Mouse (Mus musculus) heart, embryonic 11.5 days (tissue): ENCODE results near the gene Ube2e3. TPM values are rescaled to one million over a fixed set of nuclear protein-coding genes. Genes with fewer than 3 reads are reported as not detected.
A peak's percentile ranks its signal among the peaks of the same experiment; 100 is the strongest.

Source experiments
- ATAC-seq: fragments of 200-750 bp; cut with Nextera tagmentation; replicated peaks from 2 replicates; pipeline ENCODE4 v1.8.0; 2017; ENCODE audit warnings: moderate library complexity; ENCODE audit not compliant: insufficient number of reproducible peaks, low FRiP score, low TSS enrichment
- H3K27ac ChIP-seq: fragments of 300-500 bp; sonication (generic); 2 replicates; pipeline ENCODE4 v1.5.1; 2014; ENCODE audit warnings: mild to moderate bottlenecking, low read depth, low read length
- H3K27me3 ChIP-seq: fragments of 300-500 bp; sonication (generic); 2 replicates; pipeline ENCODE4 v1.6.1; 2014; ENCODE audit warnings: mild to moderate bottlenecking, low read length, mixed read lengths; ENCODE audit not compliant: control insufficient read depth, insufficient read depth
- H3K36me3 ChIP-seq: fragments of 300-500 bp; sonication (generic); 2 replicates; pipeline ENCODE4 v1.6.1; 2014; ENCODE audit warnings: mild to moderate bottlenecking, low read length, moderate library complexity, mixed read lengths; ENCODE audit not compliant: control insufficient read depth, insufficient read depth
- H3K4me1 ChIP-seq: fragments of 300-500 bp; sonication (generic); 2 replicates; pipeline ENCODE4 v1.6.1; 2014; ENCODE audit warnings: low read length; ENCODE audit not compliant: control insufficient read depth, insufficient read depth
- H3K4me2 ChIP-seq: fragments of 300-500 bp; sonication (generic); 2 replicates; pipeline ENCODE4 v1.6.1; 2014; ENCODE audit warnings: mild to moderate bottlenecking, moderate library complexity
- H3K4me3 ChIP-seq: fragments of 300-500 bp; sonication (generic); 2 replicates; pipeline ENCODE4 v1.5.1; 2014; ENCODE audit warnings: low read depth, low read length
- H3K9ac ChIP-seq: fragments of 300-500 bp; sonication (generic); 2 replicates; pipeline ENCODE4 v1.6.1; 2014; ENCODE audit warnings: mild to moderate bottlenecking, low read depth, low read length, moderate library complexity
- H3K9me3 ChIP-seq: fragments of 300-500 bp; sonication (generic); replicated peaks from 2 replicates; pipeline ENCODE4 v1.6.1; 2016; ENCODE audit warnings: low read length; ENCODE audit not compliant: control insufficient read depth
- WGBS: fragments of 180-500 bp; shearing (Covaris S2); extraction: QIAGEN DNeasy Blood & Tissue Kit; methylation state at CpG from one replicate; pipeline ENCODE4 v1.1.7; 2014; ENCODE audit not compliant: insufficient replicate concordance; 5-methylcytosine and 5-hydroxymethylcytosine counted together
- polyA plus RNA-seq: library from polyadenylated mRNA; unstranded; fragments of >200 nt; fragmentation: Nextera tagmentation; extraction: Ambion mirVana; gene quantifications from 2 replicates; pipeline ENCODE4 v1.2.1, GENCODE M21; 2014

The Ube2e3 gene
- polyA plus RNA-seq, 1 experiment from 2014 or later: 131 TPM

DNA sequence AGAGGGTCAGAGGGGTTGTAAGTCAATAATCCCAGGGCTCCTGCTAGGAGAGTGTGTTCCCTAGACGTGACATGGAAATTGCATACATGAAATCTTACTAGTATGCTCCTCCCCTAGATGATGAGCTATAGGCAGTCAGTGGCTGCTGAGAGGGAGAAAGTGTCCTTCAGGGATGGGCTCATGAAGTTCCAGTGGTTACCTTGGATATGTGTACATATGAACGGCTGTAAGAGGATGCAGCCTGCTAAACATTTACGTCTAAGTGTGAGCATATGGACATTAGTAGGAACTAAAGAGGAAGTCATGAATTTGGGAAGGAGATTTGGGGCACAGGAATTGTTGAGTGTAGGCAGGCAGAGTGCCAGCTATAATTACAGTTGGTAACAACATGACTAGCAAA, 38.0 kb downstream of the Ube2e3 start:
- H3K9ac ChIP-seq: no peak overlapping the region
- ATAC-seq: no peak
- H3K27ac ChIP-seq: no peak overlapping the region
- no peaks in the 10 kb centered on the region for H3K9me3 ChIP-seq
- 58% methylated on average over 3 of the region's 3 CpGs for WGBS
- peaks cover 10% of the 10 kb centered on the region for H3K4me1 ChIP-seq
- H3K27me3 ChIP-seq: no peaks in the 10 kb centered on the region
- H3K4me2 ChIP-seq: no peak overlapping the region
- H3K36me3 ChIP-seq: no peaks in the 10 kb centered on the region
- H3K4me3 ChIP-seq: no peak overlapping the region

DNA sequence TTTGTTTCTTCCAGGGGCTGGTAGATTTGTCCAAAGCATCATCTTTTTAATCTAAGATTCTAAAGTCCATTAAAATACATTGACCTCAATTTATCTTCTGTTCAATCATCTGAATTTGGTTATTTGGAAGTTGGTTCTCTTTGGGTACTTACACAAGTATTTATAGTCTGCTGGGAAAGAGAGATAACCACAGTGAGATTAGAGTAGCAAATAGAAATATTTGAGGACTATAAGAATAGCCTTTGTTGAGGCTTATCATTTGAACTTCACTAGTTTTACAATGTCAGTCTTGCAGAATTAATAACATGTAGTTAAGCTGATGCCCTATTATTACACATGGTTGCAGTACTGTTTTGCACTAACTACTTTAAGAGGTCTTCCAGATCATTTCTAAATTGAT, 43.6 kb downstream of the Ube2e3 start:
- Histone ChIP-seq H3K9ac (no peak overlapping the region), H3K36me3 (no peaks in the 10 kb centered on the region), H3K4me3 (no peak overlapping the region), H3K4me1 (peaks cover 7% of the 10 kb centered on the region), H3K9me3 (no peaks in the 10 kb centered on the region), H3K27ac (no peak overlapping the region), H3K4me2 (no peak overlapping the region), H3K27me3 (no peaks in the 10 kb centered on the region)
- ATAC-seq: no peak

DNA sequence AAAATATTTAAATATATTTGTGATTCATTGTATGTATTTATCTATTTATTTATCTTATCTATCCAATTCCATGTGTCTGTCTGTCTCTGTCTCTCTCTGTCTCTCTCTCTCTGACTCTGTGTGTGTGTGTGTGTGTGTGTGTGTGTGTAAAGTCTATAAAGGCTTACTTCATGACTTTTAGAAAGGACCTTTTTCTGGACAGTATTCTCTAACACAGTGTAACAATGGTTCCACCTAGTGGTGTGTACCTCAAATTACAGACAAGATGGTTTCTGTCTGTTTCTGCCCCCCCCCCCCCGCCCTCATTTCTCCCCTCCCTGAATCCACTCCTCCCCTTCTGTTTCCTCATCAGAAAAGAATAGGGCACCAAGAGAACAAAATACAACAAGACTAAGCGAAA, 46.9 kb downstream of the Ube2e3 start:
- H3K4me2 ChIP-seq: no peak overlapping the region
- no peak overlapping the region for H3K27ac ChIP-seq
- H3K4me3 ChIP-seq: no peak overlapping the region
- H3K4me1 ChIP-seq: peaks cover 4% of the 10 kb centered on the region
- H3K9me3 ChIP-seq: no peaks in the 10 kb centered on the region
- H3K27me3 ChIP-seq: no peaks in the 10 kb centered on the region
- no peaks in the 10 kb centered on the region for H3K36me3 ChIP-seq
- ATAC-seq: no peak
- no peak overlapping the region for H3K9ac ChIP-seq
- WGBS: 83% methylated on average over 2 of the region's 2 CpGs

DNA sequence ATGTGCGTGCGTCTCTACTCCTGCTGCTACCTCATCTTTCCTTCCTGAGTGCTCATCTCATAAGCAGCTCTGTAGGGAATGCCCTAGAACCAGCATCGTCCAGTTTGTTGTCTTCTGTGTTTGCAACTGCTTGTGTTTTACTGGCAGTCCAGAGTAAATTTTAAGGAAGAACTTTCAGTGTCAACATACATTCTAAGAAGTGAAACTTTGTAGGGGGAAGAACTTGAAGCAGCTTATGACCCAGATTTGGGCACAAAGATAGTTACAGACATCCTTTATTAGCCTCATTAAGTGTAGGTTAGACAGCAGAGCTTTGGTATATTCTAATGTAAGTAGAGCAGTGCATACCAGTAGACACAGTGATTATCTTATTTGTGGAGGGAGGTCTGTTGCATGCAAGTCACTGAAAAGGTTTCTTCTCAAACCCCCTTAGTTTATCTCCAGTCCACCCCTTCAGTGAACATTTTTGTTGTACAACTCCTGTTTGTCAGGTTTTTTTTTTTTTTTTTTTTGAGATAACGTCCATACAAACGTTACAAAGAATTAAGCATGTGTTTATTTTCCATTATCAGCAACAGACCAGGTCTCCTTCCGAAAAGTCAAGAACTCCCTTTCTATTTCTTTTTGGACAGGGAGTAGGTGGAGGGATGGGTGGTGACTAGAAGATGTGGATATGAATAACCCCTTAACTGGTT, 55.2 kb downstream of the Ube2e3 start:
- 67% methylated on average over 6 of the region's 6 CpGs for WGBS
- Histone ChIP-seq H3K9me3 (no peaks in the 10 kb centered on the region), H3K4me3 (no peak overlapping the region), H3K4me1 (peaks cover 9% of the 10 kb centered on the region; the same call in 1 of the 2 replicates), H3K27ac (no peak overlapping the region), H3K36me3 (no peaks in the 10 kb centered on the region), H3K4me2 (no peak overlapping the region), H3K27me3 (no peaks in the 10 kb centered on the region), H3K9ac (no peak overlapping the region)
- no peak for ATAC-seq

DNA sequence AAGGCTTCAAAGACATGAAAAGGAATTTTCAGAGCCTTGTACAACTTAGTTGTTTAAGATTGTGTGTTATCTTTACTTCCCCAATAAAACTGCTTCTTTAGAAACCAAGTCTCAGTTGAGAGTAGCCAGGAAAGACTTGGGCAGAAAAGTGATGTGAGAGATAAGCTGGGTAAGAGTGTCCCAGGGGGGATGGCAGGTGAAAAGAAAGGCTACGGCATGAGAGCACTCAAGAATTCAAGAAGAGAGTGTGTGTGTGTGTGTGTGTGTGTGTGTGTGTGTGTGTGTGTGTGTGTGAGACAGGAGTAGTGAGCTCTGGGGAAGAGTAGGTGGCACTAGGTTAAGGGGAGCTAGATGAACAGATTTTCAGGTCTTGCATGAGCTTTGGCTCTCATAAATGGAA, 57.9 kb downstream of the Ube2e3 start:
- Histone ChIP-seq H3K27me3 (no peaks in the 10 kb centered on the region), H3K27ac (no peak overlapping the region), H3K9ac (no peak overlapping the region), H3K4me1 (peaks cover 11% of the 10 kb centered on the region; the same call in 1 of the 2 replicates), H3K4me2 (no peak overlapping the region), H3K4me3 (no peak overlapping the region), H3K36me3 (no peaks in the 10 kb centered on the region), H3K9me3 (no peaks in the 10 kb centered on the region)
- ATAC-seq: no peak
- WGBS: 32% methylated on average over 1 of the region's 1 CpGs

DNA sequence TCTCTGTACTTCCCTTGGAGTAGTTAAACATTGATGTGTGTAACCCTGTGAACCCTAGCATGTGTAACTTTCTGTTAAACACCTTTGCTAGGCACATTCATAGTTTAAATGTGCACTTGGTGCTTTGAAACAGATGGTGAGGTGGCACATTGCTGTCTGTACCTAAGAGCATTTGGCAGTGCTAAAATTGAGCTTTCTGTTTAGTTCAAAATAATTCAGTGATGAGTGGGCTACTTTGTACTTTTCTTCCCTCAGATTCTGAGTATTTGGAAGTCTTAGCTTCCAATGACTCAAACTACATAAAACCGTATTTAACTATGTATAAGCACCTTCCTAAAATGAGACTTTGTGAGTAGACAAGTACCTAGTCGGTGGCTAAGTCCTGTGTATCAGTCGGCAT, 59.7 kb downstream of the Ube2e3 start:
- Histone ChIP-seq H3K27me3 (no peaks in the 10 kb centered on the region), H3K9ac (no peak overlapping the region), H3K4me1 (peaks cover 11% of the 10 kb centered on the region; the same call in 1 of the 2 replicates), H3K9me3 (no peaks in the 10 kb centered on the region), H3K4me3 (no peak overlapping the region), H3K36me3 (no peaks in the 10 kb centered on the region), H3K27ac (no peak overlapping the region), H3K4me2 (no peak overlapping the region)
- WGBS: 80% methylated on average over 3 of the region's 3 CpGs
- ATAC-seq: no peak

DNA sequence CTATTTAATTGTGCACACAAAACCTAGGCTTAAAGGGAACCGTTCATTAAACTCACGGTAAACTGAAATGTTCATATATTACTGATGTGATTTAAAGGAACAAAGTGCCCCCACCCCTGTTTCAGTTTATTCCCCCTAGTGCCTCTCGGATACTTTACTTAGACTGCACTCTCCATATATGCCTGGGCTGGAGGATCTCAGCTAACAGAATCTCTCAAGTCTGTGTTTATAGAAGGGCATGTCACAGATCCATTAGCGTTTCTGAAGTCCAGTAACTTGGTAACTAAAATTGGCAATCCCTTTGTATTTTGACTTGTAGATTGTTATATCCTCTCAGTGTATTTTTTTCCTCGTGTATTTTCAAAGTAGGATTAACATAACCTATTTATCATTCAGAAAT, 60.2 kb downstream of the Ube2e3 start:
- WGBS: 73% methylated on average over 5 of the region's 5 CpGs
- no peaks in the 10 kb centered on the region for H3K9me3 ChIP-seq
- H3K27ac ChIP-seq: no peak overlapping the region
- peaks cover 11% of the 10 kb centered on the region; the same call in 1 of the 2 replicates for H3K4me1 ChIP-seq
- no peaks in the 10 kb centered on the region for H3K27me3 ChIP-seq
- no peak for ATAC-seq
- H3K4me3 ChIP-seq: no peak overlapping the region
- no peaks in the 10 kb centered on the region for H3K36me3 ChIP-seq
- no peak overlapping the region for H3K9ac ChIP-seq
- no peak overlapping the region for H3K4me2 ChIP-seq

DNA sequence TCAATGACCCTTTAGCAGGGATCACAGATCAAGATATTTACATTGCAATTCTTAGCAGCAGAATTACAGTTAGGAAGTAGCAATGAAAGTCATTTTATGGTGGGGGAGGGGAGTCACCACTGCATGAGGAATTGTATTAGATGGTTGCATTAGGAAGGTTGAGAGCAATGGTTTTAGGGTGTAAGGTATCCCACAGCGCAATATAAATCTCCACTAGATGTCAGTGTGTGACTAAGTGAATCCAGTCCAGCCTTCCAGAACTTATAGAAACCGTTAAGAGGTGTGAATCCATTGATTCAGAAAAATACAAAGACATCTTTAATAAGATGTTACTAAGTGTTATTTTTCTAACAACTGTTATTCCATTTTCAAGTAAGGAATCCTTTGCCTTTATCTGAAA, 63.4 kb downstream of the Ube2e3 start:
- H3K27me3 ChIP-seq: no peaks in the 10 kb centered on the region
- no peak overlapping the region for H3K9ac ChIP-seq
- no peak overlapping the region for H3K4me3 ChIP-seq
- H3K36me3 ChIP-seq: no peaks in the 10 kb centered on the region
- H3K27ac ChIP-seq: no peak overlapping the region
- no peak for ATAC-seq
- H3K4me2 ChIP-seq: no peak overlapping the region
- no peaks in the 10 kb centered on the region for H3K9me3 ChIP-seq
- WGBS: 49% methylated on average over 2 of the region's 2 CpGs
- H3K4me1 ChIP-seq: peaks cover 2% of the 10 kb centered on the region; the same call in 1 of the 2 replicates

DNA sequence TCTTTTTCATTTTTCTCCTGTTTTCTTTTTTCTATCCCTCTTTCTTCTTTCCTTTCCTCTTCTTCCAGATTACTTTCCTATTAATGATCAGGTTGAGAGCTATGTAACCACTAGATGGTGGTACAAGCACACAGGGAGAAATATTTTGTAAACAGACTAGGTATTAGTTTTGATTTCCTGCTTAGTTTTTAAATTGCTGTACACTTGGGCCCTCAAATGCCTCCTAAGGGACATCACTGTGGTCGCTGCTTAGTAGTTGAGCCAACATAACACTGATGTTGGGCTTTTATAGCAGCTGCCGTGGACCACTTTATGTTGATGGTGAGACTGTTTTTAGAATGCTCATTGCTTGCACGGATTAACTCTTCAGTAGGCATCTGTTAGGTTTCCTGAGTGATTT, 91.5 kb downstream of the Ube2e3 start:
- H3K9me3 ChIP-seq: no peaks in the 10 kb centered on the region
- no peak overlapping the region for H3K27ac ChIP-seq
- H3K9ac ChIP-seq: no peak overlapping the region
- no peaks in the 10 kb centered on the region for H3K27me3 ChIP-seq
- WGBS: 39% methylated on average over 3 of the region's 3 CpGs
- H3K36me3 ChIP-seq: no peaks in the 10 kb centered on the region
- peak overlapping the region; percentile 10; the same call in 1 of the 2 replicates for H3K4me2 ChIP-seq
- no peak overlapping the region for H3K4me3 ChIP-seq
- no peak for ATAC-seq
- H3K4me1 ChIP-seq: peaks cover 8% of the 10 kb centered on the region
